Mouse (Mus musculus): ENCODE results near the gene Synpr. TPM values are rescaled to one million over a fixed set of nuclear protein-coding genes. Genes with fewer than 3 reads are reported as not detected.

The Synpr gene
- total RNA-seq, 2 experiments from 2014 or later, result 5.0 to 7.3 TPM

GRCm38 (mm10) chr14:13551209-13551608 lies 266.6 kb downstream of the Synpr start:
- no peak for DNase-seq

GRCm38 (mm10) chr14:13553616-13554370 lies 269.2 kb downstream of the Synpr start:
- DNase-seq, result peak; percentile 8 to 39

GRCm38 (mm10) chr14:13554631-13555030 lies 270.1 kb downstream of the Synpr start:
- DNase-seq, result no peak

- no peak for DNase-seq
These were observed 273.5 kb downstream of the Synpr start for GRCm38 (mm10) chr14:13558117-13558516.

GRCm38 (mm10) chr14:13567250-13567649 lies 282.7 kb downstream of the Synpr start:
- DNase-seq, result peak in 1 of 2 experiments; percentile 27

GRCm38 (mm10) chr14:13567996-13568395 lies 283.4 kb downstream of the Synpr start:
- no peak for DNase-seq

- no peak for DNase-seq
These were observed 287.4 kb downstream of the Synpr start for GRCm38 (mm10) chr14:13571941-13572340.

- no peak for DNase-seq
These were observed 287.9 kb downstream of the Synpr start for GRCm38 (mm10) chr14:13572530-13572929.

- DNase-seq, result no peak
These were observed 293.5 kb downstream of the Synpr start for GRCm38 (mm10) chr14:13578101-13578500.

GRCm38 (mm10) chr14:13578744-13579143 lies 294.2 kb downstream of the Synpr start:
- DNase-seq, result no peak

- DNase-seq, result no peak
These were observed 308.9 kb downstream of the Synpr start for GRCm38 (mm10) chr14:13593321-13593940.

- DNase-seq, result peak; percentile 11 to 28
These were observed 311.7 kb downstream of the Synpr start for GRCm38 (mm10) chr14:13596251-13596650.

- no peak for DNase-seq
These were observed 312.6 kb downstream of the Synpr start for GRCm38 (mm10) chr14:13597204-13597603.

- DNase-seq, result no peak
These were observed 336.0 kb downstream of the Synpr start for GRCm38 (mm10) chr14:13620531-13620930.

- DNase-seq, result no peak
These were observed 365.3 kb downstream of the Synpr start for GRCm38 (mm10) chr14:13649865-13650264.

- no peak for DNase-seq
These were observed 366.5 kb downstream of the Synpr start for GRCm38 (mm10) chr14:13651039-13651438.

- no peak for DNase-seq
These were observed 367.1 kb downstream of the Synpr start for GRCm38 (mm10) chr14:13651541-13652298.

Data from adrenal gland, postnatal 36 days (tissue).